Mouse (Mus musculus): ENCODE measurements around the gene Gzmf.
"Not testable (repeated sequence)": the region's sequence is repeated elsewhere in the genome, so short reads cannot be mapped to it uniquely, and the experiment has no call there.

Gzmf gene

DNA sequence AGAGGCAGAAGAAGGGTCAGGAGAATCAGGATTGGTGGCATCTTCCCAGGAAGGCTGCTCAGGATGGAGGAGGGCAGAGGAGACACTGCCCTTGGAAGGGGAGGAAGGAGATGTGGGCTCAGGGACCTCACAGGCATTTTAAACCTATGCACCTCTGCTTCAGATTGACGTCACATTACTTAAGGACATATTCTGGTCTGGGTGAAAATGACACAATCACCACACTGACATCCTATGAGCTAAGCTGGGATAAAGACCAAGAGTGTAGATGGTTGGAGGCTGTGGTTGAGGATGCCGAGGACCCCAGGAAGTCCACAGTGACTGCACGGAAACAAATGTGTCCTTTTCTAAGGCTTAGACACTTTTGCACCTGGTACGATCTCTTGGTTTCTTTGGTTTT is at the start of gene Gzmf:
Gene Gzmf (minus strand): TSS at position 101 of the 400 bp plus-strand sequence.
- no peak for DNase-seq

DNA sequence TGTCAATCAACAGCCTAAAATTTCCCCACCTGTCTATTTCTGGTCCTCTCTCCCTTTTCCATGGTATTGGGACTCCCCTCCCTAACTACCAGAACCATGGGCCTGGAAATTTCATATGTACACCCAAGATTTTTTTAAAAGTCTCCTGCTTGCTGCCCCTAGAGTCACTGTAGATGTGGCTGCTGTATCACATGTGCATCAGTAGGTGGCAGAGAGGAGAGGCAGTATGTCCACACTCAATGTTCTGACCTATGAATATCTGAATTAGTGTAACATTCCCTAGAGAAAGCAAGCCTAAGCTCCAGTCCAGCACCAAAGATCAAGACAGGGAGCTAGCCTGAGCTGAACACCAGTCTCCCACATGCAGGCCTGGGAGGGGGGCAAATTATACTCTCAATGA is 29.2 kb upstream of the Gzmf start:
- peak in 1 of 2 experiments; percentile 3 for DNase-seq

DNA sequence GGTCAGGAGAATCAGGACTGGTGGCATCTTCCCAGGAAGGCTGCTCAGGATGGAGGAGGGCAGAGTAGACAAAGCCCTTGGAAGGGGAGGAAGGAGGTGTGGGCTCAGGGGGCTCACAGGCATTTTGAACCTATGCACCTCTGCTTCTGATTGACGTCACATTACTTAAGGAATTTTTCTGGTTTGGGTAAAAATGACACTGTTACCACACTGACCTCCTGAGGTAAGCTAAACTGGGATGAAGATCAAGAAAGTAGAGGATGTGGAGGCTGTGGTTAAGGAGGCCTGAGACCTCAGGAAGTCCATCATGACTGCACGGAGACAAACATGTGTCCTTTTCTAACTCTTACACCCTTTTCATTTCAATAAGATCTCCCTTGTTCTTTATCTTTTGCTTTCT is 23.3 kb upstream of the Gzmf start, which contains the start of gene Gzmc:
Gene Gzmc (minus strand): TSS at position 101 of the 400 bp plus-strand sequence.
- no peak for DNase-seq

- no peak for DNase-seq
Measured at GRCm38 (mm10) chr14:56205613-56206012, 5.6 kb downstream of the Gzmf start.

DNA sequence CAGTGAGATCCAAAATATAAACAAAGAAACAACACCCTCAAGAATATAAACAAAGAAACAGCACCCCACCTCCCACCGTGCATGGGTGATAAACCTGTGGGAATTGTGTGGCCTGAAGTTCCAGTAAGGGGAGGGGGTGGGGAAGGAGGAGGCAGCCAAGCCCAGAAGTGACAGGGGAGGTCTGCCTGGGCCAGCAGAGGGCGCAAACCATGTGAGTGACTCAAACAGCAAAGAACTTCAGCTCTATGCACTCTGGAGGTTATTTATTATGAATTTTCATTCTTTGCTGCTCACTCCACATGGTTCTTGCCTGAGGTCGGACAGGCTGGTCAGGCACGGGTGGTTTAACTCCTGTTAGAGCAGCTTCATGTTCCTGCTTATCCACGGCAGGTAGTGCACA is 6.2 kb downstream of the Gzmf start:
- DNase-seq = peak; percentile 14 to 66

- DNase-seq = peak; percentile 57 to 83
Measured at GRCm38 (mm10) chr14:56203975-56204374, 7.2 kb downstream of the Gzmf start.

- peak in 1 of 2 experiments; percentile 22 for DNase-seq
Measured at GRCm38 (mm10) chr14:56186946-56187345, 24.3 kb downstream of the Gzmf start.

DNA sequence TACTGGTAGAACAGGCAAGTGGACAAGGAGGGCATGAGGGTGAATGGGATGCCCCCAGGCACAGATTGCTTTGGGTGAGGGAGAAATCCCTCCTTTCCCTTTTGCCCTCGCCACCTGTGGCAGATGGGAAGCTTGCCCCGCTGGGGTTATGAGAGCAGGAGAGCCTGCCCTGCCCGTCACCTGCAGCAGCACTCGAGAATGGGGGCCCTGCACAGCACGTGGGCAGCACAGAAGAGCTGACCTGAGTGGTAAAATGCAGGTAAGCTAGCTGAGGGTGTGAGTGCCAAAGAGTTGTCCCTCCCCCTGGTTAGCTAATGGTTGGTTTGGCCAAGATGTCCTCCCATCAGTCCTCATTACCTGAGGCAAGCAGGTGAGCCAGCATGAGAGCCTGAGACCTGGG is 24.7 kb downstream of the Gzmf start:
- no peak for DNase-seq

GRCm38 (mm10) chr14:56177651-56178050 is 33.6 kb downstream of the Gzmf start:
- DNase-seq = peak; percentile 31 to 75

GRCm38 (mm10) chr14:56174499-56174898 is 36.7 kb downstream of the Gzmf start, which contains the start of gene Gzmn:
TSS of gene Gzmn (minus strand) at chr14:56174599.
- no peak for DNase-seq

GRCm38 (mm10) chr14:56173396-56173795 is 37.8 kb downstream of the Gzmf start:
- DNase-seq = no peak

- no peak for DNase-seq
Measured at GRCm38 (mm10) chr14:56172744-56173143, 38.5 kb downstream of the Gzmf start.

DNA sequence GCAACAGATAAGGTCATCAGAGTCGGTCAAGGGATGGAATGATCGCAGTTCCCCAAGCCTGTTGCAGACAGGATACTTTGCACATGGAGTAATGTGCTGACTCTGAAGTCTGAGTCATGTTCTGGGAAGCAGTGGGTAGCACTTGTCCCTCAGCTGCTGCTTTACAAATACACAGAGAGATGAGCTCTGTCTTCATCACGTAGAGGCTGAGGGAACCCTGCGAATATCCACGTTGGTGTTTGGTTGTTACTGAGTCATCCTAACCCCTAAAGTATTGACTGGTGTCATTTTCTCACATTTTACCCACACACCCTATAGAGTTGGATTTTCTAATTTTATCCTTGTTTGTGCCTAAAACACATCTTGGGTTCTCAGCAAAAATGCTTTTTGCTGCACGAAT is 43.2 kb downstream of the Gzmf start:
- no peak for DNase-seq

DNA sequence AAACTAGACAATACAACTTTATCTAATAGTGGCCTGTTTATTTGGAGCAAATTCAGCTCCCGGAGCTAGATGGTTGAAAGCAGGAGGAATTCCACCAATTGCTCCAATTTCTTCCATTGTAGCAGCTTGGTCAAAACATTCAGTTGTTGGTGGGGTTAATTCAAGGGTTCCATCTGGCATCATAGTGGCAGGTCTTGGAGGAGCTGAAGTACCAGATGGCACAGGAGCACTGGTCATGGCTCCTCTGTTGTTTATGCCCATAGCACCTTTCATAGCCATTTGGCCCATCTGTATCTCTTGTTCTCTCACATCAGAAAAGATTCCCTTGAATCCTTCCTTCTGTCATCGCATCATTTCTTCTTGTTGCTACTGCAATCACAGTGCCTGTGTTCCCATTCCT is 49.1 kb downstream of the Gzmf start:
- DNase-seq = no peak

GRCm38 (mm10) chr14:56159479-56159878 is 51.7 kb downstream of the Gzmf start, which contains the start of gene Gzmg:
TSS of gene Gzmg (minus strand) at chr14:56159579.
- DNase-seq = not testable (repeated sequence)

GRCm38 (mm10) chr14:56155340-56155739 is 55.9 kb downstream of the Gzmf start:
- peak in 1 of 2 experiments; percentile 4 for DNase-seq
